Mouse (Mus musculus) left cerebral cortex, postnatal 25 days (tissue): ENCODE measurements around the gene Prdx5. TPM values are rescaled to one million over a fixed set of nuclear protein-coding genes. Genes with fewer than 3 reads are reported as not detected.

Source experiments
- DNase-seq, 2 experiments: peaks; one replicate each; pipeline ENCODE4 v3.0.0; 2022; ENCODE audit warnings: low spot score in 2 of 2, mixed read lengths in 1 of 2
- intact Hi-C: fragments of 180-260 bp; cut with DNase I; formaldehyde crosslinking; loops from one replicate; pipeline ENCODE4 v1.15.1; 2025
- total RNA-seq, 2 experiments: library from RNA; stranded (reverse); gene quantifications; 2 replicates each; pipeline ENCODE4 v1.2.3; 2021

Prdx5 gene
- 100 to 1,000 TPM; 337 to 358 TPM for total RNA-seq

DNA sequence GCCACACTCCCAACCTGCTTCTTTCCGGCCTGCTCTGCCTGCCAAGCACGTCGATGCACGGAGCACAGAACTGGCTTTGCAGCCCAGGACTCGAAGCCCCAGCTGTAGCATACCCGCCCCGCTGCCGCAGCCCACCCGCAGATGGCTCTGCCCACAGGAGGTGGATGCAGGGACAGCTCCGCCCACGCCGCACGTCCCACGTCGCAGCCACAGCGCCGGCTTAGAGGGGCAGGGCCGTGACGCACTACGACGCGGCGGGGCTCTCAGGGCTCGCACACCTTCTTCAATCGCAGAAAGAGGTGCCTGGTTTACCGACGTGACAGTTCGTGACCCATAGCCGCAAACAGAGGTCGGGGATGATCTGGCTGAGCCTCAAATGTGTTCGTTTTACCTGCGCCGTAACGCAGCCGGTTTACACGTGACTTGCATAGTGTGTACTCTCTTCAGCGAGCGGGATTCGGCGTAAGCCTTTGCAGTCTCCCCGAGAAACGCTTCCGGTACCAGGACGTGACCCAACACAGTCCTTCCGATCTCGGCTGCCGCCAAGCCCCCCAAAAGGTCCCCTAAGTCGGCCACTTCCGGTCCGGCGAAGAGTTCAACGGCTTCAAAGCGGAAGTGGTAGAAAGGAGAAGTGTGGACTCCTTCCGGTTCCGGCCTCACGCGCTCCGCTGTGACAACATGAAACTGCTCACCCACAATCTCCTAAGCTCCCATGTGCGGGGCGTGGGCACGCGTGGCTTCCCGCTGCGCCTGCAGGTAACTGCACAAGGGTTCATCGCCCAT lies at the start of gene Prdx5, which contains the start of gene Trmt112:
Gene Prdx5 (minus strand): TSS at position 600 of the 783 bp plus-strand sequence.
Gene Trmt112 (plus strand): TSS at position 192 of the 783 bp plus-strand sequence.
- DNase-seq, result peak; percentile 94 to 98
- intact Hi-C loops, result loop anchor here (5.0 kb wide), 3 partner anchors 37 to 422 kb away; partner anchors contain the start of gene Ccdc88b

DNA sequence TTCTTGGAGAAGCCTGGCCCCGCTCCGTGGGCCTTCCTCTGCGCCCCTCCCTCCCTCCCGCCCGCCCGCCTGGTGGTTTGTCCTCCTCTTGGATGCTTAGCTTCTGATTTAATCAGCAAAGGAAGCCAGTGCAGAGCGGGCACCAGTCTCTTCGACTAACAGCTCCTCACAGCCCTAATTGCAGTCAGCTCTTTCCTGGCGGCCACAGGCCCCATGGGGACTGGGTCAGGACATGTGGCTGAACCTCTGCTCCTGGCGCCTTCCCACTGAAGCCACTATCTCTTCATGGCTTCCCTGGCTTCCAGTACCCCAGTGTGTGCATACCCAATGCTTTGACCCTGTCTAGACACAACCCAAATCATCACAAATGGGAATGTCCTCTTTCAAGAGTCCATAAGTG lies 46.6 kb upstream of the Prdx5 start:
- DNase-seq, result no peak
- intact Hi-C loops, result no loop called here

DNA sequence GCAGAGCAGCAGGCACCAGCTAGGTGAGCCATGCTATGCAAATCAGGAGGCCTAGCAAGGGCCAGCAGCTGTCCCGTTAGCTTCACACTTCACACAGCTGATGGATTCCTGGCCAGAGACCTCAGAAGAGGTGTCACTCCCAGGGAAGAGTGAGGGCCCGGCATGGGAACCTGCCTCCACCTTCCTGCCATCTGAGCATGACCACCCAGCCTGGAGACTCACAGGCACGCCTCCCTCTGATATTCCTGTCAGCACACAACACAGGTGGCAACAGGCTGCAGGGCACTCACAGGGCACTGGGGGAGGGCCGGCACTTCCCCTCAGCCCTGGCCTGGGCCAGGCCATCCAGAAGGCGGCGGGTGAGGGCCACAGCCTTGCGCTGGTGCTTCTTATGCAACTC lies 45.5 kb upstream of the Prdx5 start:
- DNase-seq, result no peak
- intact Hi-C loops, result no loop called here

DNA sequence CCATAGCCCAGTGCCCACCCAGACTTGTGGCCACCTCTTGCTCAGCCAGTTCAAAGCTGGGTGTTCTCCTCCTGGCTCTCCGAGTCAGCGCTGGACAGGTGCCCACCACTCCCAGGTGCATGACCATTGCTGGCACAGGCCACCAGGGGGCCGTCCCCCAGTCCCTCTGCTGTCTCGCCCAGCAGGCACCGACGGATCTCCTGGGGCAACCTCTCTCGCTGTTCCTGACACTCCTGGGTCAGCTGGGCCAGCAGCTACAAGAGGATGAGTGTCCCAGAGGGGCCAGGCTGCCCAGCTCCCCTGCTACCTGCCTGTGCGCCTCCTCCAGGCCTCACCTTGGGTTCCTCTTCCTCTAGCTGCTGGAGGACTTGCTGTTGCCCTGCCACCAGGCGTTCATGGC lies 44.1 kb upstream of the Prdx5 start:
- no peak for DNase-seq
- intact Hi-C loops, result no loop called here

DNA sequence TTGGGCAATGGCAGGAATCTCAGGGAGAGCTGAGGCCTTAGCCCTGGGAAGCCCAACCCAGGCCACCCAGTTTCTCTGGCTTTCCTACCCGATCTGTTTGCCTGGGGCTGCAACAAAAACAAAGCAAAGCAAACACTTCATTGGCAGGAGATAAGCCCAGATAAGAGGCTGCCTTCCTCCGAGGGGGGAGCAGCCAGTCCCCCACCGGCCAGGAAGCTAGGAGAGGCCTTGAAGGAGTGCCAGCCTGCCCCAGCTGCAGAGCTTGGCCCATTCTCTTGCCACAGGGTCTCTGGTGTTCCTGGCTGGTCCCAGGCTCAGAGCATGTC lies 42.8 kb upstream of the Prdx5 start:
- no peak for DNase-seq
- intact Hi-C loops, result no loop called here

DNA sequence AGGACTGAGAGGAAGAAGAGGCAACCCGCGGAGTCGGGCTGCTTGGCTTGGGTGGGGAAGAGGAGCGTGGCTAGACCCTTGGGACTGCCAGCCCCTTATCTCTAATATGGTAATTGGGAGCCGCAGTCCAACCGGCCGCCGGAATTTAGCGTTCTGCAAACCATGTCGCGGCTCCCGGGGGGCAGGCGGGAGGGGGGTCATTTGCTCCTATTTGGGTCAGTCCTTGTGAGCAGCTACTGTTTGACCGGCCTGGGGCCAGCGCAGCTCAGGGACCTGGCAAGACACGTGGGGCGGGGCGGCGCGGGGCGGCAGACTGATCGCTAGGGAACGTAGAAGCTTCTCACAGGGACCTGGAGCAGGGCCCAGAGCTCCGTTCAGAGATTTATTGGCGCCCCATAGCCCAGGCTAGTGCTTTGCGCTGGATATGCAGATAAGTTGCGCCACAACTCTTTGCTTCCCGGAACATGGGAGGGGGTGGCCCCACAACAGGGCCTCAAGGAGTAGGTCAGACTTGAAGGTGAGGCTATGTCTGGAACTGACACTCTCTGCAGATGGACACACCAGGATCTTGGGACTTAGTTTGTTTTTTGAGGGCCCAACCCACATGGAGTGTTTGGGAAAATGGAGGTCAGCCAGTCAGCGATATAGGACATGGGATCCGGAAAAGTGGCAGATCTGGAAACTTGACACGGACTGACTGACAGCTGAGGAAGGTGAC lies 42.2 kb upstream of the Prdx5 start:
- peak; percentile 56 to 74 for DNase-seq
- intact Hi-C loops, result loop anchor here (1.0 kb wide), 3 partner anchors 10 to 29 kb away; partner anchors contain the start of genes Gpr137 and Ppp1r14b

DNA sequence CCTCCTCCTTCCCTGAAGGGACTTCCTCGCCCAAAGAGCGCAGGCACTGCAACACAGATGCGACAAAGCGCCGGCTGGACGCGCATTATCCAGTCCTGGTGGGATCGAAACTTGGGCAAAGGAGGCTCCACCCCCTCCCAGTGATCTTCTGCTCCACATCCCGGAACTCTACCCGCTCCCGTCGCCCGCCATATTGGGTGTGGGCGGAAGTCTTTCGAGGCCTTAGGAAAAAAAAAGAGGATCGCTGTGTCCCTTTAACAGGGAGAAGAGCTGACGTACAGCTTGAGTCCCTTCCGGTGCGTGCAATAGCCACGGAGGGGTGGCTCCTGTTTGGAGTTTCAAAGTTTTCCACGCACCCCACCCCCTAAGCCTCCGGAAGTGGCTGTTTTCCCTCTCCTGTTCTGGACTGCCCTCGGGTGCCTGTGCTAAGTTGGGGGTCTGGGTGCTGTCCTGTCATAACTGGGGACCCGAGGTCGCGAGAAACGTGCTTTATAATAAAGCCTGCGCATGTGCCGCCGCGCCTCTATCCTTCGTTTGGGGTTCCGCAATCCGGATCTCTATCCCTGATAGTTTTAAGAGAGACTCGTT lies 41.6 kb upstream of the Prdx5 start:
- peak; percentile 88 to 98 for DNase-seq
- intact Hi-C loops, result loop anchor here (1.0 kb wide), 3 partner anchors 9 to 28 kb away; partner anchors contain the start of genes Gpr137 and Ppp1r14b

DNA sequence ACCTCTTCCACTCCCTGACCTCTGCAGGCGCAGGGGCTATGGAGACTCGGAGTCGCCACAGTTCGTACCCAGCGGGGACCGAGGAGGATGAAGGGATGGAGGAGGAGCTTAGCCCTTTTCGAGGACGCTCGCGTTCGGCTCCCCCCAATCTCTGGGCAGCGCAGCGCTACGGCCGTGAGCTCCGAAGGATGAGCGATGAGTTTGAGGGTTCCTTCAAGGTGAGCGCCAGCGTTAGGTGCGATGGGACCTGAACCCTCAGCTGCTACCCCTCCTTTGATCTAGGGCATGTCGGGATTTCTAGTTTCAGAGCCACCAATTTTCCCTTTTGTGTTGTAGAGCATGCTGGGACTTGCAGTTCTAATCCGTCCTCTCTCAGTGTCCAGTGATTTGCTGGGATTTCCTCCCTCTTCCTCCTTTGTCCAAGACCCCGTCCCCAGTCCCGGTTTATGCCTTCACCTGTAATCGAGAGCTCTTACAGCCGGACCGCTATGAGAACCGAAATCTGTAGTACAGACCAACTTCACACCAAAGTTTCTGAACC lies 40.8 kb upstream of the Prdx5 start:
- intact Hi-C loops, result loop anchor here (1.0 kb wide), 3 partner anchors 8 to 27 kb away; partner anchors contain the start of genes Gpr137 and Ppp1r14b
- DNase-seq, result peak; percentile 45 to 77

DNA sequence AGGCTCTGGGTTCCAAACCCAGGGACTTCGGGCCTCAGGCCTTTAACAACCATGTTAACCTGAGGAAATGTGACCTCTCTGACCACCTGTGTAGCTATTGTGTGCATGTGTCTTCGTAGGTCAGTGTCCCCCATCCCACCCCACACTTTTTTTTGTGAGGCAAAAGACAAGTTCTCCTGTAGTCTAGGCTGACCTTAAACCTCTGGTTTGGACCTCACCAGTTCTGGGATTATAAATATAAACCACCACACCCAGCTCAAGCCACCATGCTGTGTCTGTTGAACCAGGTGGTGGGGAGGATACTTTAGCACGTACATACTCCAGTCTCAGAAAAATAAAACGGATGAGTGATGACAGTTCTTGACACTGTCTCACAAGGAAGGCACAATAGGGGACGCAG lies 40.0 kb upstream of the Prdx5 start:
- DNase-seq, result no peak
- intact Hi-C loops, result no loop called here

DNA sequence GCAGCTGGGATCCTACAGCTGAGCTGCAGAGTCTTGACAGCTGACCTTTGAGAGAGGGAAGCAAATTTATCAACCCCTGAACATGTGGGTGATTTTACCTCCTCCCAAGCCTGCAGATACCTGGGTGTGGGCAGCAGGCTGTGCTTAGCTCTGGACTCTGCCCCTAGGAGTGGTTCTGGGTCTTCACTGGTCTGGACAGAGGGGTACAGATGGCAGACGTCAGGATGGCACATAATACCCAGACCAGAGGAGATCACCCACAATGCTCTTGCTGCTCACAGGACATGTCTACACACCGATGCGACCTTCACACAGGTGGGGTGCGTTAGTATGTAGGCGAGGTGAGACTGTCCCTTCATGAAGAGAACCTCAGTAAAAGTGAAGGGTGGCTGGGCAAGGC lies 39.6 kb upstream of the Prdx5 start:
- intact Hi-C loops, result no loop called here
- DNase-seq, result no peak

DNA sequence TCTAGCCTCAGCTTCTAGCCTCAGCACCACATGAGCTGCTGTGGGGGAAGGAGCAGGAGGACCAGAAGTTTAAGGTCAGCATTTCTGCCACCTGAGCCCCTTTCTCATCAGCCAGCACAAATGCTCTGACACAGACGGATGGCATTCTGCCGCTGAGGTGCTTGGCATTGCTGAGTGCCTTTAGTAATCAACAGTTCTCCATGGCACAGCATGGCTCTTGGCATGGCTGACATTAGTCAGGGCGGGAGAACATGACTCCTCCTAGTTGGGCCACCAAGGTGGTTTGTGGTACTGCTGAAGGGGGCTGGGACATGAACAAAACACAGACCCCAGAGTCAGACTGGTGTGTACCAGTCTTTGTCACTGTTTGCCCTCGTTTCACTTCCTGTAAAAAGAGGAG lies 38.3 kb upstream of the Prdx5 start:
- DNase-seq, result no peak
- intact Hi-C loops, result no loop called here

DNA sequence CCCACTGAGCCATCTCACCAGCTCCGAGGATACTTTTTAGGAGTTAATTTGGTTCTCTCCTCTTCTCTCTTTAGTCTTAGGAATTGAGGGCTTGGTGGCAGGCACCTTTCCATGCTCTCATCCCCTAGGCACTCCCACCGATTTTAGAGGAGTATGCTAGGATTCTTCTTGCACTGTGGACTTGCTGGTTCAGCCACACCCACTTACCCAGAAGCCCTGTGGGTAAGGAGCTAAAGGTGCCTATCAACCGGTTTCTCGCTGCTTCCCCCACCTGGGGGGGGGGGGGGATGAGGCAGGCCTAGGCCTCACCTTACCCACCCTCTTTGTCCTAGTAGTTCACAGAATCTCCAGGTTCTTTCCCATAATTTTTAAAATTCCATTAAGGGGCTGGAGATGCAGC lies 37.8 kb upstream of the Prdx5 start:
- intact Hi-C loops, result no loop called here
- no peak for DNase-seq

DNA sequence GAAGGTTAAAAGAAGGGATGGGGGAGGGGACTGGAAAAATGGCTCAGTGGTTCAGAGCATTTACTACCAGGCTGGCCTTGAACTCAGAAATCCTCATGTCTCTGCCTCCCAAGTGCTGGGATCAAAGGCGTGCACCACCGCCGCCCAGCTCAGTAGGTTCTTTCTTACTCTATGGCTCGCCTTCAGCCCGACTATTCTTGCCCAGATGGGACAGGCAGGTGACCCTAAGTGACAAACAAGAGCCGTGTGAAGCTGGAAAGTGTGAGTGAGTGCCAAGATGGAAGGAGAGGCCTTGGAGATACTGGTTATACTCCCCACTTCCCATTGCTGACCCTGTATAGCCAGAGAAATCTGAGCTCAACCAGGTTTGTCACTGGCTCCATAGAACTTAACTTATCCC lies 33.8 kb upstream of the Prdx5 start:
- intact Hi-C loops, result loop anchor here (5.0 kb wide), 1 partner anchor 34 kb away; the partner anchor contains the start of gene Plcb3
- DNase-seq, result no peak

DNA sequence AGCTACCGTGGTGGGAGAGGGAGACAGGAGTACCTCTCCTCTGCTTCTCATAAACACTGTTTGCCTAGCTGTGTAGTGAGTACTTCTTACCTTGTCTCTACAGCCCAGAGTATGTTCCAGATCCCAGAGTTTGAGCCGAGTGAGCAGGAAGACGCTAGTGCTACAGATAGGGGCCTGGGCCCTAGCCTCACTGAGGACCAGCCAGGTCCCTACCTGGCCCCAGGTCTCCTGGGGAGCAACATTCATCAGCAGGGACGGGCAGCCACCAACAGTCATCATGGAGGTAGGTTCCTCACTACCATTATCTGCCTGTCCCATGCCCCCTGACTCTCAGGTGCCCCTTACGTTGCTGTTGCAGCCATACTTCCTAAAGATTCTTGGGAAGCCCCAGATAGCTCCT lies 32.9 kb upstream of the Prdx5 start:
- intact Hi-C loops, result loop anchor here (1.0 to 5.0 kb wide), 2 partner anchors 9 to 35 kb away; partner anchors contain the start of gene Plcb3
- no peak for DNase-seq

DNA sequence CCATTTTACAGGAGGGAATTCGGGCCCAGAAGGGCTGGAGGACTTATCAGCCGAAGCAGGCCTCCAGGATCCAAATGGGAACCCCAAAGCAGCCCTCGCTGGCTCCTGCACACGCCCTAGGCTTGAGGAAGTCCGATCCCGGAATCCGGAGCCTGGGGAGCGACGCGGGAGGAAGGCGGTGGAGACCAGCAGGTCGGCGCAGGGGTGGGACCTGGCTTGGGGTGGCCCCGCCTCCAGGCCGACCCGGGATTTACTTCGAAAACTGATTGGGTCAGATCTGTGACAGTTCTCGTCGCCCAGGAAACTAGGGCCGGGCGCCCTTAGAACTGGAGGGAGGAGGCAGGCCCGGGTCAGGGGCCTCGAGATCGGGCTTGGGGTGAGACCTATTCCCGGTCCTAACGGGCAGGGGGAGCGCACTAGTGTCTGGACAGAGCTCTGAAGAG lies 32.4 kb upstream of the Prdx5 start, which contains the start of gene Gpr137:
Gene Gpr137 (minus strand): TSS at position 232 of the 443 bp plus-strand sequence.
- intact Hi-C loops, result loop anchor here (1.0 to 5.0 kb wide), 2 partner anchors 9 to 35 kb away; partner anchors contain the start of gene Plcb3

DNA sequence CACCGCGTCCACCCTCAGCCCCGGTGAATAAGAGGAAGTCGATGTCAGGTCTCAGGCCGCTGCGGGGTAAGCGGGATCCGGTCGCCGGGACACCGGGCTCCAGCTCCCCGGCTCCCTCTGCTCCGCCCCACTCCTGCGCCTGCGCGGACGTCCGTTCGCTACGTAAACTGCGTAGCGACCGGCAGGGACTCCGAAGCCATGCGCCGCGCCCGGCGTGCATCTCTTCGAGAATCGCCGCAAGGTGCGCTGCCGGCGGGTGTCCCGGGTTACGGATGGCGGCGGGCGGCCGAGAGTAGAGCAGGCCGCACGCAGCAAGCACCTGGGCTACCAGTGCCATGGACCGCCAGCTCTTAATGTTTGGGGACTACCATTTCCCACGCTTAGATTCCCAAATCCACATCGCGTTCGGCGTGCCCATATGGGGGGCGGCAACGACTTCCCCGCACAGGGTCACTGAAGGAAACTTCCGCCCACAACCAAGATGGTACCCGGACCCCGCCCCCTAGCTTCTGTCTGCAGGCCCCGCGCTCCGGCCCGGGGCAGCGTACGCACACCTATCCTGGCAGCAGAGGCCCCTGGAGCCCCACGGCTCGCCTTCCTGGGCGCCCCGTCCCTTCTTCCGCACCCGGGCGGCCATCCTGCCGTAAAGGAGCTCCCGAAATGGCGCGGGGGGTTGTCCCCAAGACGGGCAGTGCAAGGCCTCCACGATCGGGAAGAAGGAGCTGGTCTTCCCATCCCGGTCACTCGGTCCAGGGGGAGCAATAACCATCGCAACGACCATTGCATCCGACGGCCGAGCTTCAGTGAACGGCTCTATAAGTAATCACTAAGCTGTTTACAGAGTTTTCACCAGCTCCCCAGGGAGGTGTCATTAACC lies 31.7 kb upstream of the Prdx5 start, which contains the start of gene Bad:
Gene Bad (plus strand): TSS at position 490 of the 877 bp plus-strand sequence.
- intact Hi-C loops, result loop anchor here (1.0 to 5.0 kb wide), 2 partner anchors 10 to 36 kb away; partner anchors contain the start of gene Plcb3
- peak; percentile 93 to 95 for DNase-seq

More for the DNA sequence above, 32.4 kb upstream of the Prdx5 start, which contains the start of gene Gpr137:
- DNase-seq, result peak; percentile 92 to 96

DNA sequence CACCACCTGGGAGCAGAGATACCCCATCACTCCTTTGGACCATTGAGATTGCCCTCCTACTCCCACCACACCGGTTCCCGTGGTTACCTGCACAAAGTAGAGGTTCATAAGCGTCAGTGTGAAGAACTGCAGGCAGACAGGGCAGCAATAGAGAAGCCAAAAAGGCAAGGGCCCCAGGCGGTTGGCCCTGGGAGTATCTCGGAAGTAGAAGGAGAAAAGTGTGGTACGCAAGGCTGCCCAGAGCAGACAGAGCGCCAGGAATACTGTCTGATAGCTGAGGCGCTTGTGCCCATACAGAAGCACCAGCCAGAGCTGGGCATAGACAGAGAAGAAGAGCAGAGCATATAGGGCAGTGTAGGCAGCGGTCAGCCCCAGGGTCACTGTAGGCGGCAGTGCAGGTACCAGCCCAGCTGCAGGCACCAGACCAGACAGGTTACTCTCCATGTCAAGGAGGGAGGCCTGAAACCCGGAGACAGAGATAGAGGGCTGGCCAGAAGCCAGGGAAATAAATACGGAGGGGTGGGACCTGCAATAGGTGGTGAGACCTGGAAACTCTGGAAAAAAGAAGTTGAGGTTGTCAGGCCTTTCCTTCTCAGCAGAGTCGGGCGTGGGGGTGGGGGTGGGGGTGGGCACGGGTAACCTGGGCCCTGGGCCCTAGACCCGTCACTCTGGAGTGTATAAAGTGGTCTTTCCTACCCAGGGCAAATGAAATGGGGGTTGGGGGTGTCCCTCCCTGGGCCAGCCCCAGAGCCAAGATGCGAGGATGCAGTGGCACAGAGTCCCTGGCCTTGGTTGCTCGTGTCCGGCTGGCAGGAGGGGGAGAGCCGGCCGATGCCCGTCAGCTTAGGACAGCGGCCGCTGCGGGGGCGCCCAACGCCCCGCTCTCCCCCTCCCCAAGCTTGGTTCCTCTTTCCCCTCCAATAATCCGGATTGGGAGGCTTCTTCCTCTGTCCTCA lies 30.8 kb upstream of the Prdx5 start:
- no peak for DNase-seq
- intact Hi-C loops, result loop anchor here (5.0 kb wide), 1 partner anchor 37 kb away; the partner anchor contains the start of gene Plcb3
